Mouse (Mus musculus) lung, adult 2 months (tissue): ENCODE results near the gene Sbk3.

Experiments used
- CTCF ChIP-seq: fragments of 200-500 bp; IDR thresholded peaks from 2 replicates; pipeline ENCODE4 v1.5.1; 2011; ENCODE audit warnings: mild to moderate bottlenecking, low read length, control low read depth; ENCODE audit not compliant: insufficient read depth
- POLR2A ChIP-seq: fragments of 200-500 bp; IDR thresholded peaks from 2 replicates; pipeline ENCODE4 v1.6.1; 2011; ENCODE audit warnings: low read depth, mild to moderate bottlenecking, control low read depth, low read length, borderline replicate concordance; ENCODE audit errors: extremely low read depth

DNA sequence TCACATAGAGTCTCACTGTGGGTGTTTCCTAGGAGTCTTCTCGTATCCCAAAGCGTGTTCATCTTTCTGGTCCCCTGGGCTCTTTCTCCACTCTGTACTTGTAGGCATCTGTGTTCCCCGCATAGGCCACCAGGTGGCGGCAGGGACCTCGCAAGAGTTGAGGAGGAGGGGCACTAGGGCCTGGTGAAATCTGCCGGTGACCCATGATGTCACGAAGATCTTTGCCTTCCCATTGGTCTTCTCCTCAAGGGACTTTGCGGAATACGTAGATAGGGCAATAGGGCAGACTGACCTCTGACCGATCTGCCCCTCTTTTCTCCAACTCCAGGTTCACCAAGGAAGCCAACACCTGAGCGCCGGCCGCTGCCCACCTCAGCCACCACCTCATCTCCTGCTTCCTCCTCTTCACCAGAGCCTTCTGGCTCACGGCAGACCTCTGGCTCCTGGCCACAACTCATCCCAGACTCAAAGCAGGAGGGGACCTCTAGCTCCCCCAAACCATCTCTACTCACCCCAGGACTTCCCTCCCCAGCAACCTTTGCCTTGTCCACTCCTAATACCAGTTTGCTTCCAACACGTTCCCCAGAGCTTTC is 27.6 kb downstream of the Sbk3 start:
- TF ChIP-seq POLR2A: no peak
- peak; percentile 91 for TF ChIP-seq CTCF
